Mouse (Mus musculus): ENCODE results near the gene Atp6v0a1.

Gene Atp6v0a1

DNA sequence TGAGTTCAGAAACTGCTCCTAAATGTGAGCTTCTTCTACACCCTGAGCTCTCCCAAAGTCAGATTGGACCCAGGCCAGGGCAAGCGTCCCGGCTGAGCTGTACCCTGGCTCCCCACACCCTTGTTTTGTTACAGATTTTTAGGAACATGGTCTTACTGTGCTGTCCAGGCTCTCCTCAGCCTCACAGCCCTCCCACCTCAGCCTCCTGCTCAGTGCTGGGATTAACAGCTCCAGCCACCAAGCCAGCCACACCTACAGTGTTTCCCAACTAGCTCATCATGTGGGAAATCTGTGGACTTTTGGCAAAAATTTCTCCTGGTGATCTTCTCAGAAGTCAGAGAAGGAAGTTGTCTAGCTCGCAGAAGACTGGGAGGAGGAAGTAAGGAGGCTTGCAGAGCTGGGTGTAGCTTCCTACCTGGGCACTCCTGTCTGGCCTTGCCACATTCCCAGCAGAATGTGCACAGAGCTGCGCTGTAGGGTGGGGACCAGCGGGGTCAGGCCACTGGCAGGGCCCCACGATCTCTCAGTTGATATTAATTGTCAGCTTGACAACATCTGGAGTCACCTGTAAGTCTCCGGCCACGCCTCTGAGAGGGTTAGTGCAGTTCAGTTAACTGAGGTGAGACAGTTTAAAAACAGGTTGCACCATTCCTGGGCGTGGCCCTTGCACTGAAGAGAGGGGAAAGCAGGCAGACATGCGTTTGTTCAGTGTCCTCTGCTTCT lies 43.7 kb downstream of the Atp6v0a1 start:
- no peak for TF ChIP-seq POU5F1 (IDR thresholded peaks at IDR 0.05; ENCODE audit: borderline replicate concordance, low read length)
- no peak for TF ChIP-seq NANOG (IDR thresholded peaks at IDR 0.05; ENCODE audit: borderline replicate concordance, low read length)
- TF ChIP-seq CTCF (conservative IDR thresholded peaks at IDR 0.05; ENCODE audit: low read length): no peak
- peaks cover 4% of the 10 kb centered on the region for H3K9me3 ChIP-seq (ENCODE audit: low read length)
- H3K4me1 ChIP-seq (replicated peaks; ENCODE audit: low read depth, low read length): peaks cover 45% of the 10 kb centered on the region

DNA sequence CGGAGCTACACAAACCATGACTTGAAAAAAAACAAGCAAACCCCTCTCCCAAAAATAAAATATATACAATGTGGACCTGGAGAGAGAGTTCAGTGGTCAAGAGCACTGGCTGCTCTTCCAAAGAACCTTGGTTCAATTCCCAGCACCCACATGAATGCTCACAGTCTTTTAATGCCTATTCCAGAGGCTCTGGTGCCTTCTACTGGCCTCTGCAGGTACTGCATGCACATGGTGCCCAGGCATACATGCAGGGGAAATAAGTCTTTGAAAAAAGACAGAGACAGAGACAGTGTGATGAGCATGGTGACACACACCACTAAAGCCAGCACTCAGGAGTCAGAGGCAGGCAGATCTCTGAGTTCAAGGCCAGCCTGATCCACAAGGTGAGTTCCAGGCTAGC lies 44.7 kb downstream of the Atp6v0a1 start:
- H3K27me3 ChIP-seq (ENCODE audit: insufficient read depth, low read length): no peaks in the 10 kb centered on the region
- no peak overlapping the region for H3K4me3 ChIP-seq (replicated peaks; ENCODE audit: low read length)
- H3K4me1 ChIP-seq (replicated peaks; ENCODE audit: low read depth, low read length): peaks cover 53% of the 10 kb centered on the region
- peaks cover 15% of the 10 kb centered on the region for H3K36me3 ChIP-seq (ENCODE audit: insufficient read depth, low read length)
- TF ChIP-seq CTCF (conservative IDR thresholded peaks at IDR 0.05; ENCODE audit: low read length): peak; percentile 97
- no peak for TF ChIP-seq POU5F1 (IDR thresholded peaks at IDR 0.05; ENCODE audit: borderline replicate concordance, low read length)
- H3K9me3 ChIP-seq (ENCODE audit: low read length): peaks cover 4% of the 10 kb centered on the region

More for the DNA sequence above, 43.7 kb downstream of the Atp6v0a1 start:
- H3K4me3 ChIP-seq (replicated peaks; ENCODE audit: low read length): no peak overlapping the region
- no peaks in the 10 kb centered on the region for H3K27me3 ChIP-seq (ENCODE audit: insufficient read depth, low read length)
- peaks cover 19% of the 10 kb centered on the region for H3K36me3 ChIP-seq (ENCODE audit: insufficient read depth, low read length)

DNA sequence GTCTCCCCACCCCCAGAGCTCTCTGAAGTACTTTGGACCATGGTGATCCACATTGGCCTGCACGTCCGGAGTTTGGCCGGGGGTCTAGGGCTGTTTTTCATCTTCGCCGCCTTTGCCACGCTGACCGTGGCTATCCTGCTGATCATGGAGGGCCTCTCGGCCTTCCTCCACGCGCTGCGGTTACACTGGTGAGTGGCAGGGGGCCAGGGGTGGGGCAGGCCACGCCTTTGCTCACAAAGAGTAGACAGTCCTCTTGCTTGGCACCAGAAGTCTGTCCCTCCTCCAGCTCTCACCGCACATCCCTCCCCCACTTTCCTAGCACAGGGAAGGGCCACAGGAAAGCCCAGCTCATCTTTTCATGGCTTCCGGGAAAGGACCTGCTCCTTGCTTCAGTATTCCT lies 46.2 kb downstream of the Atp6v0a1 start:
- Histone ChIP-seq H3K4me3 (replicated peaks; ENCODE audit: low read length) (peak overlapping the region; percentile 33), H3K9me3 (ENCODE audit: low read length) (peaks cover 4% of the 10 kb centered on the region), H3K4me1 (replicated peaks; ENCODE audit: low read depth, low read length) (peaks cover 68% of the 10 kb centered on the region), H3K36me3 (ENCODE audit: insufficient read depth, low read length) (peaks cover 8% of the 10 kb centered on the region; the same call in 1 of the 2 replicates), H3K27me3 (ENCODE audit: insufficient read depth, low read length) (no peaks in the 10 kb centered on the region)
- no peak for TF ChIP-seq NANOG (IDR thresholded peaks at IDR 0.05; ENCODE audit: borderline replicate concordance, low read length)
- TF ChIP-seq POU5F1 (IDR thresholded peaks at IDR 0.05; ENCODE audit: borderline replicate concordance, low read length): no peak
- no peak for TF ChIP-seq CTCF (conservative IDR thresholded peaks at IDR 0.05; ENCODE audit: low read length)

DNA sequence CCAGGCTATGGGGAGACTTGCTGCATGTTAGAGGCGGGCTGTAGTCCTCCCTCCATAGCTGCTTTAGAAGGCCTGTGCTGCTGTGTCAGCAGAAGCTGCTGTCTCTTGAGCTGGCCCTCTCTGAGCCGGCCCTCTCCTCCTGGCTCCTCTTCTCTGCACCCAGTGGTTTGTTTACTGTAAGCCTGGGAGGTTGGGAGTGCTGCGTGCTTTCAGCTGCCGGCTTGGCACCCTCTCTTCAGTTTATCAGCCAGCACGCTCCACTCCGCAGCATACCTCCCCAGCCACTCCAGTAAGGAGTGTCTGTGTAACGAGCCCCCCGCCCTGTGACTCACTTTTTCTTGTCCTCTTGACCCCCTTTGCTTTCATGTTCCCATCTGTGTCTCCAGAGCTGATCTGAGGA lies 47.6 kb downstream of the Atp6v0a1 start:
- peaks cover 77% of the 10 kb centered on the region for H3K4me1 ChIP-seq (replicated peaks; ENCODE audit: low read depth, low read length)
- peaks cover 4% of the 10 kb centered on the region for H3K9me3 ChIP-seq (ENCODE audit: low read length)
- H3K36me3 ChIP-seq (ENCODE audit: insufficient read depth, low read length): peaks cover 4% of the 10 kb centered on the region; the same call in 1 of the 2 replicates
- H3K4me3 ChIP-seq (replicated peaks; ENCODE audit: low read length): peak overlapping the region; percentile 17; the same call in 1 of the 2 replicates
- TF ChIP-seq POU5F1 (IDR thresholded peaks at IDR 0.05; ENCODE audit: borderline replicate concordance, low read length) (no peak), NANOG (IDR thresholded peaks at IDR 0.05; ENCODE audit: borderline replicate concordance, low read length) (no peak), CTCF (conservative IDR thresholded peaks at IDR 0.05; ENCODE audit: low read length) (0 out of 2 replicates have a peak, but pooled peaks have one; percentile 1)
- H3K27me3 ChIP-seq (ENCODE audit: insufficient read depth, low read length): no peaks in the 10 kb centered on the region

DNA sequence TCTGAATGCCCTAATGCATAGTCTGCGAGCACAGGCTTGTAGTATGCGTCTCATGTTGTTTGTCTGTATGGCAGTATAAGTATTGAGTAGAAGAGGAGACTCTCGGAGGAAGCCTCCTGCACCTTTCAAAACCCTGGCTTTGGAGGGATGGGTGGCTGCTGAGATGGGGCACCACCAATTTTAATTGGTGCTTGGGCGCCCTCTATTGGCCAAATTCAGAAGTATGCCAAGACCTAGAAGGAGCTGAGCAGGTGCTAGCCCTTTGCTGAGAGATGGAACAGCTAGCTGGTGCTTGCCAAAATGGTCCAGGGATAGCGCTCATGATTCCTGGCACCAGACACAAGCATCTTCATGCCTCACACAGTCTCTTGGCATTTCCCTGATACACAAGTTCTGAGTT lies 48.6 kb downstream of the Atp6v0a1 start:
- Histone ChIP-seq H3K36me3 (ENCODE audit: insufficient read depth, low read length) (peaks cover 9% of the 10 kb centered on the region; the same call in 1 of the 2 replicates), H3K27me3 (ENCODE audit: insufficient read depth, low read length) (no peaks in the 10 kb centered on the region), H3K4me1 (replicated peaks; ENCODE audit: low read depth, low read length) (peaks cover 83% of the 10 kb centered on the region), H3K4me3 (replicated peaks; ENCODE audit: low read length) (peak overlapping the region; percentile 17; the same call in 1 of the 2 replicates), H3K9me3 (ENCODE audit: low read length) (peaks cover 4% of the 10 kb centered on the region)
- TF ChIP-seq POU5F1 (IDR thresholded peaks at IDR 0.05; ENCODE audit: borderline replicate concordance, low read length) (no peak), CTCF (conservative IDR thresholded peaks at IDR 0.05; ENCODE audit: low read length) (peak; percentile 75)

DNA sequence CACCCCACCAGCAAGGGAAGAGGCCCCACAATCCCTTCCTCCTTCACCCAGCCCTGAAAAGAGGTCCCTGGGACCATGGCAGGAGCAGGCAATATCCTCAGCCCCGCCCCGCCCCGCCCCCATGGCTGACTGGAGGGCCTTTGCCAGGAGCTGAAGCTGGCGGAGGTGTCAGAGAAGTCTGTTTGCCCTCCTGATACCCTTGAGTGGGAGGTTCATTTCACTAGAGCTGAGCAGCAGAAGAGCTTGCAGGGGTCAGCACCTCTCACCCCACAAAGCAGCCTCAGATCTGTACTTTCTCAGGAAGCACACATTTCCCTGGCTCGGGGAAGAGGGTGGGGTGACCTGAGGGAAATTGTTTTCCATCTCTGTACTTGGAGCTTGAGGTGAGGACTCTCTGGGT lies 49.5 kb downstream of the Atp6v0a1 start:
- TF ChIP-seq POU5F1 (IDR thresholded peaks at IDR 0.05; ENCODE audit: borderline replicate concordance, low read length): no peak
- TF ChIP-seq CTCF (conservative IDR thresholded peaks at IDR 0.05; ENCODE audit: low read length): no peak
- no peak for TF ChIP-seq NANOG (IDR thresholded peaks at IDR 0.05; ENCODE audit: borderline replicate concordance, low read length)
- peaks cover 10% of the 10 kb centered on the region; the same call in 1 of the 2 replicates for H3K36me3 ChIP-seq (ENCODE audit: insufficient read depth, low read length)

DNA sequence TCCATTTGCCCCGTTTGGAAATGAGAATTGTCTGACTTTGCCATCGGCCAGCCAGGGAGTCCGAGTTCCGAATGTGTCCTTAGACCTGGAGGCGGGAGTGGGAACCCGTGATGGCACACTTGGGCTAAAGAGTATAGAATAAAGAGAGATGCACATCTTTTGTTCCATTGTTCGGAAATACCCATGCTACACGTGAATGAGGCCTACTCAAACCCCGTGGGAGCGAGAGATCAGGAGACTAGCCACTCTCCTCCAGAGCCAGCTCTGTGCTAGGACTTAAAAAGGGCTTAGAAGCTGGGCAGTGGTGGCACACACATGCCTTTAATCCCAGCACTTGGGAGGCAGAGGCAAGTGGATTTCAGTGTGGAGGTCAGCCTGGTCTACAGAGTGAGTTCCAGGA lies 50.2 kb downstream of the Atp6v0a1 start:
- H3K4me3 ChIP-seq (replicated peaks; ENCODE audit: low read length): no peak overlapping the region
- H3K27me3 ChIP-seq (ENCODE audit: insufficient read depth, low read length): no peaks in the 10 kb centered on the region
- no peaks in the 10 kb centered on the region for H3K9me3 ChIP-seq (ENCODE audit: low read length)
- H3K36me3 ChIP-seq (ENCODE audit: insufficient read depth, low read length): peaks cover 10% of the 10 kb centered on the region; the same call in 1 of the 2 replicates
- peaks cover 92% of the 10 kb centered on the region for H3K4me1 ChIP-seq (replicated peaks; ENCODE audit: low read depth, low read length)
- TF ChIP-seq POU5F1 (IDR thresholded peaks at IDR 0.05; ENCODE audit: borderline replicate concordance, low read length): no peak
- no peak for TF ChIP-seq CTCF (conservative IDR thresholded peaks at IDR 0.05; ENCODE audit: low read length)
- TF ChIP-seq NANOG (IDR thresholded peaks at IDR 0.05; ENCODE audit: borderline replicate concordance, low read length): no peak

More for the DNA sequence above, 49.5 kb downstream of the Atp6v0a1 start:
- Histone ChIP-seq H3K9me3 (ENCODE audit: low read length) (peaks cover 4% of the 10 kb centered on the region), H3K27me3 (ENCODE audit: insufficient read depth, low read length) (no peaks in the 10 kb centered on the region), H3K4me1 (replicated peaks; ENCODE audit: low read depth, low read length) (peaks cover 84% of the 10 kb centered on the region), H3K4me3 (replicated peaks; ENCODE audit: low read length) (no peak overlapping the region)

DNA sequence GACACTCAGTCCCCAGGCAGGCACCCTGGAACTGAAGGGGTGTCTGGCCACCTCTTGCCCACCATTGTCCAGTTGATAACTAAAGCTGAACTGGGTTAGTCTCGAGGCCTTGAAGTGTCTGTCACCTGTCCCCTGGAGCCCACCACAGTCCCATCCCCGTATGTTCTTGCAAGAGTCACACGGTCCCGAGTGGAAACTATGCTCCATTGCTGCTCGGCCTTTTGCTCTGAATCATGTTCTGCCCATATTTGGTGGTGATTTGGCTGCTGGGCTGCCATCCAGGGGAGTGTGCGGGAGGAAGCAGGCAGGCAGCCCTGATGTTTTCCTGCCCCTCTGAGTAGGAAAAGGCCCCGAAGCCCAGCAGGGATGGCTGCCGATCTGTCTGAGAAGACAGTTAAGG lies 50.9 kb downstream of the Atp6v0a1 start:
- H3K9me3 ChIP-seq (ENCODE audit: low read length): no peaks in the 10 kb centered on the region
- H3K36me3 ChIP-seq (ENCODE audit: insufficient read depth, low read length): peaks cover 10% of the 10 kb centered on the region; the same call in 1 of the 2 replicates
- H3K4me3 ChIP-seq (replicated peaks; ENCODE audit: low read length): no peak overlapping the region
- H3K4me1 ChIP-seq (replicated peaks; ENCODE audit: low read depth, low read length): peaks cover 92% of the 10 kb centered on the region
- H3K27me3 ChIP-seq (ENCODE audit: insufficient read depth, low read length): no peaks in the 10 kb centered on the region
- no peak for TF ChIP-seq POU5F1 (IDR thresholded peaks at IDR 0.05; ENCODE audit: borderline replicate concordance, low read length)
- no peak for TF ChIP-seq NANOG (IDR thresholded peaks at IDR 0.05; ENCODE audit: borderline replicate concordance, low read length)
- TF ChIP-seq CTCF (conservative IDR thresholded peaks at IDR 0.05; ENCODE audit: low read length): no peak

Data from E14TG2a.4 (cell line).